Mouse (Mus musculus) effector memory CD4-positive, alpha-beta T cell, adult 7 months (primary cell): ENCODE data around the gene Stx8. TPM values are rescaled to one million over a fixed set of nuclear protein-coding genes. Genes with fewer than 3 reads are reported as not detected.

Source experiments
- polyA plus RNA-seq: library from polyadenylated mRNA; unstranded; fragments of 100-300 nt; shearing (Covaris generic); gene quantifications from one replicate; pipeline ENCODE4 v1.2.1, GENCODE M21; 2017

Stx8 gene
- polyA plus RNA-seq = 69.8 TPM

DNA sequence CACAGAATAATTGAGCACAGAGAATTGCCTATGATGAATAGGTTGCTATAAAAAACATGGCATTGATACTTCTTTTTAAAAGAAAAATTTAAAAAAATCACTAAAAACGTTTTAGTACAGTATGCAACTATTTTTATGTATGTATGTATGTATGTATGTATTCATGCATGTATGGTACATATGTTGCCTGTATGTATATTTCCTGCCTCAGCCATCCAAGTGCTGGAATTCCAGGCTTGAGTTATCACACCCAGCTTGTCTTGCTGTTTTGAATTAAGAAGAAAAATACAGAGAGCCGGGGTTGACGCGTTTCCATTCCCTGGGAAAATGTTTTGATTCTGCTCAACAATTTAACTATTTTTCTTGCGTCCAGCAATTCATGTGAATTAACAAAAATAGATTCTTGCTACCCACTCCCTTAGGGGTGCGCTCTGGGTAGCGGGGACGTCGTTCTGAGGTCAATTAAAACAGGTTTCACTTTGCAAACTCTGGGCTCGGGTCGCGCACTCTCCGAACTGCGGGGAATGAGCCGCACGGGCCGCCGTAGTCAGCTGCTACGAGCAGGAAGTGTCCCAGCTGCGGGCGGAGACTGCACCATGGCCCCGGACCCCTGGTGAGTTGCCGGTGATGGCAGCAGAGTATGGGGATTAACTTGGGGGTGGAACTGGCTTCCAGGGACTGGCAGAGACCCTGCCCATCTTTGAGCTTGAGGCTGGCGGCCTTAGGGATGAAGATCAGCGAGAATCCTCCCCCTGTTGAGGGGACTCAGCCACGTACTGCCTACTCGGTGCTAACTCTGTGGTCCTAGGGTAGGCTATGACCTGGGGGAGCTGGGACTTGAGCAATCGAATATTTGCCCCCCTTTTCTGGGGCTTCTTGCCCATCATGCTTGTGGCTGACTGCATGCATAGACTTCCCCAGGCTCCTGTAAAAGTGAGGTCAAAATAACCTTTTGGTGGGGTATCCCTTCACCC is at the start of gene Stx8:
Stx8 (plus strand) TSS at position 289 of the 974 bp plus-strand sequence.

DNA sequence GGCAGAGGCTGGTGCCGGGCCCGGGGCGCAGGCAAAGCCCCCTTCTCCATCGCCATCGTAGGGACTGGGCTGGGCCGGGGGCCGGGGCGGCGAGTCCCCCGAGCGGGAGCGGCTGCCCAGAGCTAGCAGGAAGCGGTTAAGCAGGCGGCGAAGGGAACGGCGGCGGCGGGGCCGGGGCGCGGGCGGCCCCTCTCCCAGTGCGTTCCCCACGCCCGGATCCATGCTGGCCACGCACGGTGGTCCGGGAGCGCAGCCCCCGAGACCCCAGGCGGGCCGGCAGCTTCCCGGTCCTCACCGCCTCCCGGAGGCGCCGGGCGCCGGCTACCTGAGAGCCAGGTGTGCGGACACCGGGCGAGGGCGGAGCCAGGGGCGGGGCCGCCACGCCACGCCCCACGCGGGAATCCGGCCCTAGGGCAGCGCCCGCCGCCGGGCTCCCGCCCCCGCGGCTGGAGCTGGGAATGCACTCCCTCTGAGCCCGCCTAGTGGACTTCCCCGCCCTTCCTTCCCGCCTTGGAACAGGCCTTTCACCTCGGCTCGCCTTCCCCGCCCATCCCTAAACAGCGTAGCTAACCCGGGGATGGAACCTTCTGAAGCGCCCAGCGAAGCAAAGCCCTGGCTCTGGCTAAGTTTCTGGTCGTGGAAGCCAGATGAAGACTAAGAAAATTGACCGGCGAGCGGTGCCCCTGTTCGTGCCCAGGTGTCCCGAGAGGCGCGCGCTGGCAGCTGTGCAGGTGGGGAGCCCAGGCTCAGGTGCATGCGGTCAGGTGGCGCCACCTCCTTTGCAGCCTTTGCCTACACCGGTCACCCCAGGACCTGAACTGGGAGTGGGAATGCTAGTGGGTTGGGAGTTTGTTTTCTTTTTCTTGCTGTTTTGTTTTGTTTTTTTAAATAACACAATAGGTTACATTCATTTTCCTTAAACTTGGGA is 43.9 kb upstream of the Stx8 start, which contains the start of gene Usp43:
Usp43 (minus strand) TSS at position 327 of the 928 bp plus-strand sequence.

DNA sequence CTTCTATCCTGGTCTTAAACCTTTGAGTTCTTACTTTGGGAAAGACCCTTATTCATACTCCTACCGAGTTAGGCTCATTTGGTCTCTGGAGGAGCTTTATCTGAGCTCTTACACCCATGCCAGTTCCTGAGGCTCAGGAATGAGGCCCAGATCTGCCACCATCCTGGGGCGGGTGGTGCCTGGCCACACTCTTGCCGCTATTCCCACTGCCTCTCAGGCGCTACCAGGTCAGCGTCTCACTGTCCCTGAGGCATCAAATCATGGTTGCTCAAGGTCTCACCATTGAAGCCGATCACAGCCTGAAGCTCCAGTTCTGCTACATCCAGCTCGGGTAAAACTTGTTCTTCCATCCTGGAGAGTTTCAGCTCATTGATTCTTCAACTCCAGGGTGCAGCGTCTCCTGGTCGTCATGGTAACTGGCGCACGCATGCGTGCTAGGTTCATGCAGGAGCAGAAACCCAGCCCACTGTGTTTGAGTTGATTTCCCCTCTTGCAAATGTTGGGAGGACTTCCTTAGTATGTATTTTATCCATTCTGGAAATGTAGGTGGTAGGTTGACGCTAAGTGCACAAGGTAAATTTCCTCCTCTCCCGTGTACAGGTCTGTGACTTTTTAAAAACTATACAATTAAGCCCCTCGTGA is 630 bp upstream of the Stx8 start, which contains the start of gene Cfap52:
Cfap52 (minus strand) TSS at position 410 of the 642 bp plus-strand sequence.

Other genes starting within 250 kb of the Stx8 start
- gene Glp2r, start 195.0 kb upstream of the Stx8 start, polyA plus RNA-seq = not detected
- not detected for gene Gsg1l2, start 191.6 kb upstream of the Stx8 start, polyA plus RNA-seq
- gene Dhrs7c, start 168.0 kb upstream of the Stx8 start, polyA plus RNA-seq = not detected
- not detected for gene Usp43, start 44.0 kb upstream of the Stx8 start, polyA plus RNA-seq
- 0.65 TPM for gene Cfap52, start 542 bp upstream of the Stx8 start, polyA plus RNA-seq